Mouse (Mus musculus) MEL (cell line): ENCODE data around the gene Ppfibp2.

Source experiments
- CTCF ChIP-seq, 3 experiments: IDR thresholded peaks in 2 of 3; conservative IDR thresholded peaks in 1 of 3; 2 replicates each; pipeline ENCODE4 v1.5.1; 2011 to 2012; ENCODE audit warnings: low read length in 3 of 3, low read depth in 2 of 3, mild to moderate bottlenecking in 2 of 3, improper control_type of control experiment in 1 of 3, inconsistent platforms in 1 of 3, mixed read lengths in 1 of 3, moderate library complexity in 1 of 3; ENCODE audit not compliant: control insufficient read depth in 1 of 3, insufficient read depth in 1 of 3, poor library complexity in 1 of 3, severe bottlenecking in 1 of 3
- EP300 ChIP-seq, 2 experiments: IDR thresholded peaks; 2 replicates each; pipeline ENCODE4 v1.6.1; 2011; ENCODE audit warnings: improper control_type of control experiment in 2 of 2, low read length in 2 of 2, low read depth in 1 of 2, mild to moderate bottlenecking in 1 of 2
- HCFC1 ChIP-seq: IDR thresholded peaks from 2 replicates; pipeline ENCODE4 v1.6.1; 2012; ENCODE audit warnings: low read depth, mild to moderate bottlenecking, inconsistent platforms, low read length, improper control_type of control experiment, moderate library complexity
- KAT2A ChIP-seq: conservative IDR thresholded peaks from 2 replicates; pipeline ENCODE4 v1.6.1; 2012; ENCODE audit warnings: low read depth, low read length, improper control_type of control experiment, inconsistent platforms
- MAZ ChIP-seq: IDR thresholded peaks from 2 replicates; pipeline ENCODE4 v1.6.1; 2012; ENCODE audit warnings: low read depth, mild to moderate bottlenecking, inconsistent platforms, low read length, improper control_type of control experiment
- MXI1 ChIP-seq: IDR thresholded peaks from 2 replicates; pipeline ENCODE4 v1.6.1; 2011; ENCODE audit warnings: mild to moderate bottlenecking, low read depth, low read length, improper control_type of control experiment
- MYC ChIP-seq: IDR thresholded peaks from 2 replicates; pipeline ENCODE4 v1.6.1; 2011; ENCODE audit warnings: low read depth, mild to moderate bottlenecking, low read length, improper control_type of control experiment, moderate library complexity
- NRF1 ChIP-seq: IDR thresholded peaks from 2 replicates; pipeline ENCODE4 v1.6.1; 2014; ENCODE audit warnings: low read depth, mild to moderate bottlenecking, inconsistent platforms, low read length, improper control_type of control experiment, moderate library complexity; ENCODE audit not compliant: poor library complexity, insufficient read depth, severe bottlenecking
- POLR2A ChIP-seq, 2 experiments: IDR thresholded peaks; 2 replicates each; pipeline ENCODE4 v1.6.1; 2011 to 2012; ENCODE audit warnings: low read length in 2 of 2, mild to moderate bottlenecking in 2 of 2, control low read depth in 1 of 2, improper control_type of control experiment in 1 of 2, low read depth in 1 of 2, moderate library complexity in 1 of 2; ENCODE audit not compliant: control insufficient read depth in 1 of 2, insufficient read depth in 1 of 2, poor library complexity in 1 of 2
- USF1 ChIP-seq: IDR thresholded peaks from 2 replicates; pipeline ENCODE4 v1.6.1; 2014; ENCODE audit warnings: low read depth, mild to moderate bottlenecking, inconsistent platforms, low read length, improper control_type of control experiment, moderate library complexity
- USF2 ChIP-seq, 2 experiments: IDR thresholded peaks; 2 replicates each; pipeline ENCODE4 v1.6.1; 2011 to 2012; ENCODE audit warnings: improper control_type of control experiment in 2 of 2, low read length in 2 of 2, borderline replicate concordance in 1 of 2, inconsistent platforms in 1 of 2, low read depth in 1 of 2, mild to moderate bottlenecking in 1 of 2; ENCODE audit not compliant: insufficient read depth in 1 of 2

DNA sequence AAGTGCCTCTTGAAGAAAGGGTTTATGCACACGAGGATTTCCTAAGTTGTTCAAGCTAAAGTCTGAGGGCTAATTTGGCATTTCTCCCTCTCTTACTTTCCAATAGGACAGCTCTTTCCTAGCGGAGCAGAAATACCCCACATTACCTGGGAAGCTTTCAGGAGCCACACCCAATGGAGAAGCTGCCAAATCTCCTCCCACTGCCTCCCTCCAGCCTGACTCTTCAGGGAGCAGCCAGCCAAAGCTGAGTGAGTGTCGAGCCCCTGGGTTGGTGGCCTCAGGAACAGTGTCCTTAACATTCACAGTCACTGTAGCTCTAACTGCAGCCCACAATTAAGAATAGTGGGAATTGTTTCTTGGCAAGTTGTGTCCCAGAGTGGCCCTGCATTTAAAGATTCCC is 132.5 kb downstream of the Ppfibp2 start:
- TF ChIP-seq USF1 (no peak), CTCF (IDR thresholded peaks at IDR 0.05 in 2 of 3, conservative IDR thresholded peaks at IDR 0.05 in 1 of 3; ENCODE audit: control insufficient read depth in 1 of 3, insufficient read depth in 1 of 3, low read depth in 2 of 3, low read length in 3 of 3, poor library complexity in 1 of 3, severe bottlenecking in 1 of 3) (no peak), POLR2A (IDR thresholded peaks at IDR 0.05; ENCODE audit: control insufficient read depth in 1 of 2, insufficient read depth in 1 of 2, low read depth in 1 of 2, low read length in 2 of 2, poor library complexity in 1 of 2) (no peak), MAZ (no peak), MXI1 (no peak), EP300 (IDR thresholded peaks at IDR 0.05; ENCODE audit: low read depth in 1 of 2, low read length in 2 of 2) (no peak), HCFC1 (no peak), MYC (no peak), USF2 (IDR thresholded peaks at IDR 0.05; ENCODE audit: borderline replicate concordance in 1 of 2, insufficient read depth in 1 of 2, low read depth in 1 of 2, low read length in 2 of 2) (no peak), NRF1 (no peak), KAT2A (no peak)
